Mouse (Mus musculus) cerebellum, postnatal 10 days (tissue): ENCODE measurements around the gene Gna13.

Source experiments
- DNase-seq, 2 experiments: peaks; one replicate each; pipeline ENCODE4 v3.0.0; 2021; ENCODE audit warnings: mixed read lengths in 2 of 2

The Gna13 gene

DNA sequence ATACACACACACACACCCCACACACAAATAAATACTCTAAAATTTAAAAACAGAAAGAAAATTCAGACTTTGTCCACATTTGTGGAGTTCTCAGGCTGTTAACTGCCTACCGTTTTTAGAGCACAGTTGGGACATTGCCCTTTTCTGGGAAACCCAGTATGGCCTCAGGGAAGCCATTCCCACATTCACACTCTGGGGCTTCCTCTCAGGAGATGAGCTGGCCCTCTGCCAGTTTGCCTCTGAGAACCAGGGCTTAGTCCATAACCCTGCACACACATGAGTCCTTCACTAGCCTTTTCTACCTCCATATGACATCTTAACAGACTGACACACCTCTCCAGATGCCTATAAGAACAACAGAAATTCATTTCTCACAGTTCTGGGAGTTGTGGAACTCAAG is 60.7 kb downstream of the Gna13 start:
- DNase-seq, result peak; percentile 29 to 35

DNA sequence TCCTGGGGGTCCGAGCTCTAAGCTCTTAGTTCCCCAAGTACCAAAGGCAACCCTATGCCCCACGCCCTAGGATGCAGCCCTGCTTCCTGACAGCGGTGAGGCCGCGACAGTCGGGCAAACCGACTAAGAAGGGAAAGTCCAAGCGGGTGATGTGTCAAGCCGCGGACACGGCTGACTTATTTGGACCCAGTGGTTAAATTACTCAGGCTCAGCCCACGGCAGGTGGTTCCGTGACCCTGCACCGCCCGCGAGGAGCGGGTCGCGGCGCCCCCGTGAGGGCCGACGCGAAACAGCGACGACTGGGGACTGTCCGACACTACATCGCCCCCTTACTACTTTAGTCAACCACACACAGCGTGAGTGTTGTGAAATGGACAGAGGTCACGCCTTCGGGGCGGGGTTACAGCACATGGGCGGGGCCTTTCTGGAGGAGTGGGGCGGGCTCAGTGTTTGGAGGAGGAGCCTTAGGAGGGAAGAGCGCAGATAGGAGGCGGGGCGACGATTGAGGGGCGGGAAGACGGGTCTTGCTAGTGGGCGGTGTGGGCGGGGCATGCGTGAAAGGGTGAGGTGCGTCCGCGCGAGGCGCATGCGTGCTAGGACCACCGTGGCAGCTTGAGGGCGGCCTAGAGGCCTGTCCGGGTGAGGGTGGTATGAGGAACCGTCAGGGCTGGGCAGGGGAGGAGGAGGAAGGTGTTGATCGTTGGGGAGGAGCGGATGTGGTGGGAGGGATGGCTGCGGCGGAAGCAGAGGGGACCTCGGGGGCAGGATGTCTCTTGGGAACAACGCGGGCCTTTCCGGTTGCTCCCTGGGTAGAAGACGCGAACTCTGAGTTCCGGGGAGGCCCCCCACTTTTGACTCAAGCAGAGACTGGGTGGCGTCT is 63.0 kb downstream of the Gna13 start, which contains the start of gene Amz2:
Gene Amz2 (plus strand): TSS at position 555 of the 880 bp plus-strand sequence.
- peak; percentile 100 for DNase-seq

DNA sequence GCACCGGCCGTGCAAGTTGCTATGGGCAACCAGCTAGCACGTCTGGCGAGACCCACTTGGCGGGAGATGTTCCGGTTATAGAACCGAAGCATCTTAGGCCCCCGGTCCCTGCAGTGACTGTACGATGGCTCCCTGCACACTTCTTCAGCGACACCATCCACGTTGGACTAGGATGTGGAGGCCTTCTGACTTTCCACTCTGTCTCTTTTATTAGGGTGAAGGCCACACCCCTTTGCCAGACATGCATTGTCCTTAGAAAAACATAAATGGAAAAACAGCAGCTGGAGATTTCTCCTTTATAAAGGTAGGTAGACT is 63.6 kb downstream of the Gna13 start:
- DNase-seq, result no peak

DNA sequence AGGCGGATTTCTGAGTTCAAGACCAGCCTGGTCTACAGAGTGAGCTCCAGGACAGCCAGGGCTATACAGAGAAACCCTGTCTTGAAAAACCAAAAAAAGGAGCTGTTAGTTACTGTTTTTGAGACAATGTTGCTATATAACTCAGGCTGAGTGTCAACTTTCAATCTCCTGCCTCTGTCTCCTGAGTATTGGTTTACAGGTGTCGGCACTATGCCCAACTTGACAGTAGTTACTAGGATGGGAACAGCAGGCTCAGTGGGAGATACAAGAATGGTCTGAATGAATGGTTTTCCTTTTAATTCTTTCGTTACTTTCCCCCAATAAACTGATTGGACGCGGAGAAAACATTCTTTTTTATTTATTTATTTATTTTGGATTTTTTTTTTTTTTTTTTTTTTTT is 64.7 kb downstream of the Gna13 start:
- DNase-seq, result no peak

GRCm38 (mm10) chr11:109434233-109434798 is 71.7 kb downstream of the Gna13 start:
- no peak for DNase-seq

GRCm38 (mm10) chr11:109436889-109437288 is 74.3 kb downstream of the Gna13 start:
- no peak for DNase-seq

DNA sequence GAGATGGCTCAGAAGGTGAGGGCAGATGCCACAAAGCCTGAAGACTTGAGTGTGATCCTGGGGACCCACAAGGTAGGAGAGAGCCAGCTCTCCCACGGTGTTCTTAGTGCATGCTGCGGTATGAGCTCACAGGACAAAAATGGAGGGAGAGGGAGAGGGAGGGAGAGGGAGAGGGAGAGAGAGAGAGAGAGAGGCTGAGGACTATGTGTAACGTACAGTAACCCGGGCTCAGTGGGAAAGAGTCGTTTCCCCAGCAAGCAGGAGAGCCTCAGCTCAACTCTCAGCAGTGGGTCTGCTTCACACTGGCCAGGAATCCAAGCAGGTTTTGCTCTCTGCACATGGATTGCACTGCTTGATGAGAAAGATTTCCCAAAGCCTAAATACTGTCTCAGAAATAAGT is 76.6 kb downstream of the Gna13 start:
- peak in 1 of 2 experiments; percentile 21 for DNase-seq

DNA sequence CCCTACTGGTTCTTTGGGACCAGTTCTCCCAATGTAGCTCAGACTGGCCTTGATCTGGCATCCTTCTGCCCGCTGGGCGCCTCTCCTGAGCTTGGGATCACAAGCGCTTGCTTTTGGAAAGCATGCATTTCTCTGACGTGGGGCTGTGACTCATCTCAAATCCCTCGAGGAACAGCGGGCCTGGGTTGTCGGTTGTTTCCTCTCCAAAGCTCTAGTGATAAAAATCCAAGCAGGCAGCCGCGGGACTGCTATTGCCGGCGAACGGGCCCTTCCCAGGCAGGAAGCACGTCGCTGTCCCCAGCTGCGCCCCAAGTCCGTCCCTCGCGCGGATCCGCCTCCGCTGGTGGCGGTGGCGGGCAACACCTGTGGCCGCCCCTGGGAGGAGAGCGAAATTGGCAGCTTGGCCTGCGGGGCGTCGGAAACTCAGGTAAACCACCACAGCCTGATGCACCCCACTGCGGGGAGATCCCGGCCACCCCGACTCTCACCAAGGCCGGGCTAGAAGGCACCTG is 77.3 kb downstream of the Gna13 start:
- DNase-seq, result peak; percentile 74

GRCm38 (mm10) chr11:109440641-109441040 is 78.0 kb downstream of the Gna13 start:
- no peak for DNase-seq

DNA sequence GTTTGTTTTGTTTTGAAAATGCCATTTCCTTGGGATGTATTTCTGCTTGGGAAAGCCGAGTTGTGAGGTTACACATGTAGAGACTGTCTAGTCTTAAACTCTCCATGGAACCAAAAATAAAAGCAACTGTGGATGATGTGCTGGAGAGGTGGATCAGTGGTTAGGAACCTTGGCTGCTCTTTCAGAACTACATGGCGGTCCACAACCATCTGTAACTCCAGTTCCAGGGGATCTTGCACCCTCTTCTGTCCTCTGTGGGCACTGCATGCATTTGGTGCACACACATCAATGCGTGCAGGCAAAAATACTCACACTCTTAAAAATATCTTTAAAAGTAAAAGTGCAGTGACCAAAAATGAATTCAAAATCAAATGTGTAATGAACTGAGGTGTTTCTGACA is 78.5 kb downstream of the Gna13 start:
- peak; percentile 59 to 62 for DNase-seq

GRCm38 (mm10) chr11:109442166-109442730 is 79.6 kb downstream of the Gna13 start:
- no peak for DNase-seq

DNA sequence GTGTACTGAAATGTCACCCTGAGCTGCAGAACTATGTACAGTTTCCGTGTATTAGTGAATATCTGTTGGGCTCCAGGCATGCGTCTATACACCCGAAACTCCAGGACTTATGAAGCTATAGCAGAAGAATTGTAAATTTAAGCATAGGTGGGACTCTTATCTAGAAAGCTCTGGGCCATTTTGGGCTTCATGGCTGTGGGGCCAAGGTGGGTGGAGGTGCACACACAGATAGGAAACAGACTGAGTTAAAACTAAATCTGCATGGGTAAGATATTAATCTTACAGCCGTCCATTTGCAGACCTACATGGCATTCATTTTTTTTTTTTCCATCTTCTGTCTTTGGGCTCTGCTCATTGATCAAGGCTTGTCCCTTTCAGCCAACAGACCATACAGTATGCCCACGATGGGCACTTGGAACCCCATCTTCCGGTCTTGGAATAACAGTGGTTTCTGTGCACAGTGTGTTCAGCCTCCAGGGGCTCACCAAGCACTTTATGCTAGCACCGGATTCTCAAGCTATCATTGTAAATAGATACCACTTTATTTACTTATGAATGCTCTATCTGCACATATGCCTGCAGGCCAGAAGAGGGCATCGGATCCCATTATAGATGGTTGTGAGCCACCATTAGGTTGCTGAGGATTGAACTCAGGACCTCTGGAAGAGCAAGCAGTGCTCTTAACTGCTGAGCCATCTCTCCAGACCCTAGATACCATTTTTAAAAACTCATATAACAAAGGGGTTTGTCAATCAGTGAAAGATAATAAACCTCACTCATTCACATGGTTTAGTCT is 81.0 kb downstream of the Gna13 start:
- no peak for DNase-seq

DNA sequence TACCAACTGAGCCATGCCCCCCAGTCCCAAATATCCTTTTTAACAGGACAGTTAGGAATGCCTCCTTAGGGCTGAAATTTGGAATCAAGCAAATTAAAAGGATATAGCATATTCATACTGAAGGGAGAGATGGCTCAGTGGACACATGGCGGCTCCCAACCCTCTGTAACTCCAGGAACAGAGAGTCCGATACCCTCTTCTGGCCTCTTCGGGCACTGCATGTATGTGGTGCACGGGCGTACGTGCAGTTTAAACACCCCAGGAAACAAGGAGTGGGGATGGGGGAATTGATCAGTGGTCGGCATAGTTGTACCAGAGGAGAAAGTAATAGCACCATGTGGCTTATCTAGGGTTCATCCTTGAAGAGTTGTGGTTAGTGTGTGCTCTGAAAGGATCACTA is 82.0 kb downstream of the Gna13 start:
- peak; percentile 68 to 69 for DNase-seq

GRCm38 (mm10) chr11:109445438-109446035 is 82.9 kb downstream of the Gna13 start:
- peak; percentile 47 to 88 for DNase-seq
